Mouse (Mus musculus) intestine, embryonic 15.5 days (tissue): ENCODE results near the gene Wdr62. TPM values are rescaled to one million over a fixed set of nuclear protein-coding genes. Genes with fewer than 3 reads are reported as not detected.

ENCODE experiments used
- ATAC-seq: fragments of 200-750 bp; cut with Nextera tagmentation; 2 replicates; pipeline ENCODE4 v1.8.0; 2017; ENCODE audit warnings: moderate TSS enrichment, moderate library complexity
- H3K27ac ChIP-seq: fragments of 300-500 bp; sonication (generic); 2 replicates; pipeline ENCODE4 v1.5.1; 2015; ENCODE audit warnings: mild to moderate bottlenecking, inconsistent platforms
- H3K27me3 ChIP-seq: fragments of 300-500 bp; sonication (generic); replicated peaks from 2 replicates; pipeline ENCODE4 v1.6.1; 2015; ENCODE audit warnings: inconsistent platforms
- H3K36me3 ChIP-seq: fragments of 300-500 bp; sonication (generic); 2 replicates; pipeline ENCODE4 v1.6.1; 2015; ENCODE audit warnings: inconsistent platforms
- H3K4me1 ChIP-seq: fragments of 300-500 bp; sonication (generic); replicated peaks from 2 replicates; pipeline ENCODE4 v1.6.1; 2015; ENCODE audit warnings: inconsistent platforms
- H3K4me2 ChIP-seq: fragments of 300-500 bp; sonication (generic); replicated peaks from 2 replicates; pipeline ENCODE4 v1.6.1; 2015; ENCODE audit warnings: mild to moderate bottlenecking, inconsistent platforms
- H3K4me3 ChIP-seq: fragments of 300-500 bp; sonication (generic); replicated peaks from 2 replicates; pipeline ENCODE4 v1.5.1; 2015; ENCODE audit warnings: inconsistent platforms
- H3K9ac ChIP-seq: fragments of 300-500 bp; sonication (generic); 2 replicates; pipeline ENCODE4 v1.6.1; 2015; ENCODE audit warnings: inconsistent platforms
- H3K9me3 ChIP-seq: fragments of 300-500 bp; sonication (generic); 2 replicates; pipeline ENCODE4 v1.6.1; 2016; ENCODE audit warnings: inconsistent platforms
- WGBS: fragments of 180-500 bp; shearing (Covaris S2); methylation state at CpG from one replicate; pipeline ENCODE4 v1.1.7; 2015; 5-methylcytosine and 5-hydroxymethylcytosine counted together
- polyA plus RNA-seq: library from polyadenylated mRNA; unstranded; fragments of >200 nt; fragmentation: Nextera tagmentation; extraction: Ambion mirVana; gene quantifications from 2 replicates; pipeline ENCODE4 v1.2.1, GENCODE M21; 2015

Gene Wdr62
- polyA plus RNA-seq, 1 experiment from 2014 or later = 6.6 TPM

DNA sequence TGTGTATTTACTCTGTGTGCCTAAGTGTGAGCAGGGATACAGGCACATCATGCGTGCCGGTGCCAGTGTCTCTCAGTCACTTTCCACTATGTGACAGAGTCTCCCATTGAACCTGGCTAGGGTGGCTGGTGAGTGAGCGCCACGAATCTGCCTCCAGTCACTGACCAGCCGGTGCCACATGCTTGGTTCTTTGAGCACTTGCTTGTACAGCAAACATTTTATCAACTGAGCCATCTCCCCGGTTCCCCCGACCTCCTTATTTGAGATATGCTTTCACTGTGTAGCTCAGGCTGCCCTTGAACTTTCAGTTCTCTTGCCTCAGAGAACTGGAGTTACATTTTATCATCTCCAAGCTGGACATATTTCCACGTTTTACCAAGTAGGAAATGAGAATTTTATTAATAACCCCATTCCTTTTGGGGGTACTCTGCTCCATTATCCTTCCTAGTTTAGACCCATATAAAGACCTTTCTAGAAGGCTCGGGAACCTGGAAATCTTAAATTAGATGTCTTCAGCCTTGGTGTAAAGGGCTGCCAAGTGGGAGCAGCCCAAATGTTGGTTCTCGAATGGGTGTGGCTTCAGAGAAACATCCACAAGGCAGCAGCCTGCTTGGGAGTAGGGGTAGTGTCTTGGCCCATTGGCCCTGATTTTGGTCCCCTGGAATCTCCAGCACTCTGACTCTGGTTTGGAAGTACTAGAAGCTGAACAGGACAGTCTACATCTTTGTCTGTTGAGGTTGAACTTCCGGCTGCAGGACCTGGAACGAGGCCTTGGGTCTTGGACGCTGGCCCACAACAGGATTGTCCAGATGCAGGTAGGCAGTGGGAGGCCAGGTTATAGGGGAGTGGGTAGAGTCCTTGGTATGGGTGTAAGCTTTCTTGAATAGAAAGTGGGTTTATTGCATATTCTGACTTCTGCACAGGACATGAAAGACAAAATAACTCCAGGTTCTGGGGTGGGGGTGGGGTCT lies 35.6 kb upstream of the Wdr62 start:
- Histone ChIP-seq H3K4me3 (peak overlapping the region; percentile 47), H3K36me3 (no peaks in the 10 kb centered on the region), H3K4me1 (peaks cover 14% of the 10 kb centered on the region; the same call in 1 of the 2 replicates), H3K27ac (no peak overlapping the region), H3K9ac (peak overlapping the region; percentile 50), H3K9me3 (no peaks in the 10 kb centered on the region), H3K4me2 (peak overlapping the region; percentile 61), H3K27me3 (no peaks in the 10 kb centered on the region)
- 65% methylated on average over 13 of the region's 13 CpGs for WGBS
- no peak for ATAC-seq

DNA sequence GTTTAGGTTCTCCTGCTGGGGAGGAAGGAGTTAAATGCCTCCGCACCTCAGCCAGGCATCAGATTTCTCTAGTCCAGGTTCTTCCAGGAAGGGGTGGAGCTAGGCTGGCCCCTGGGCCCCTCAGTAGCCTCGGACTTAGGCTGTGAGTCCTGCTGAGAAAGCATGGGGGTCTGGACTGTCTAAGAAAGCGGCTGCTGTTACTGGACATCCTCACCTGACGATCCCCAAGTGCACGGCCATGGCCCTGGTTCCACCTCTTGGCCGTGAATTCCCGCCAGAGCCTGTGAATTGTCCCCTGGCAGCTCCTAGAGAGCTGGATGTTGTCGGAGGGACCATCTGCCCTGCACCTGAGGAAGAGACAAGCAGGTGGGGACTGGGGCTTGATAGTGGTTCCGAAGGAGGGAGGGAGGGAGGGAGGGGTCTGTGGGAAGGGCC lies 34.5 kb upstream of the Wdr62 start, which contains the start of gene Syne4:
Gene Syne4, plus strand, starts transcription at position 87 of the 435 bp plus-strand sequence.
- WGBS = 2% methylated on average over 9 of the region's 9 CpGs
- ATAC-seq = peak; percentile 81
- peak within 1 kb of the TSS; percentile 50 for H3K9ac ChIP-seq

DNA sequence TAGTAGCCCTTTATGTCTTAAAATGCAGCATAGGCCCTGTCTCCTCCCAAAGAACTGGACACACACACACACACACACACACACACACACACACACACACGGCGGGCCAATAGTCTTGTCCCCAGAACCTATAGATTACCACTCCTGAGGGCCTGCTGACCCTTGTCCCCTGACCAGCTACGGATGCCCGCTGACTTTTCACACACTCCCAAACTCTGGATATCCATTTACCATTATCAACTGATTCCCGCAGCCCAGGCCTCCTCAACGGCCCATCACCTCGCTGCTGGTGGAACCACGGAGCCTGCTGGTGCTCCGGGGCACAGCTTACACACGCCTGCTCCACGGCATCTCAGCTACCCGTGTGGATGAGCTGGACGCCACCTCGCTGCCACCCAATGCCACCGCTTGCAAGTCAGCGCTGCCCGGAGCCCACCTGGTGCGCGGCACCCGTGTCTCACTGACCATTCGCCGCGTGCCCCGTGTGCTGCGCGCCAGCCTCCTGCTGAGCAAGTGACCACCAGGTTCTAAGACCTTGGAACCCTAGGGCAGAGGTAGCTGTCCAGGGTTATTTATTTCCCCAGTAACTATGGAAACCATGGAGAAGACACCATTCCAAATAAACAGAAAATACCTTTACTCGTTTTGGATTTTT lies 33.6 kb upstream of the Wdr62 start:
- no peak for ATAC-seq
- no peak overlapping the region for H3K9ac ChIP-seq
- H3K36me3 ChIP-seq = no peaks in the 10 kb centered on the region
- WGBS = 50% methylated on average over 27 of the region's 27 CpGs
- no peak overlapping the region for H3K27ac ChIP-seq
- no peak overlapping the region for H3K4me2 ChIP-seq
- no peaks in the 10 kb centered on the region for H3K27me3 ChIP-seq
- no peaks in the 10 kb centered on the region for H3K9me3 ChIP-seq
- no peak overlapping the region for H3K4me3 ChIP-seq
- H3K4me1 ChIP-seq = peaks cover 17% of the 10 kb centered on the region

More for the DNA sequence above, 34.5 kb upstream of the Wdr62 start, which contains the start of gene Syne4:
- Histone ChIP-seq H3K9me3 (no peaks in the 10 kb centered on the region), H3K36me3 (no peaks in the 10 kb centered on the region), H3K27me3 (no peaks in the 10 kb centered on the region), H3K27ac (peak within 1 kb of the TSS; percentile 44; the same call in 1 of the 2 replicates), H3K4me1 (peaks cover 10% of the 10 kb centered on the region; the same call in 1 of the 2 replicates), H3K4me3 (peak within 1 kb of the TSS; percentile 47), H3K4me2 (peak within 1 kb of the TSS; percentile 61)

DNA sequence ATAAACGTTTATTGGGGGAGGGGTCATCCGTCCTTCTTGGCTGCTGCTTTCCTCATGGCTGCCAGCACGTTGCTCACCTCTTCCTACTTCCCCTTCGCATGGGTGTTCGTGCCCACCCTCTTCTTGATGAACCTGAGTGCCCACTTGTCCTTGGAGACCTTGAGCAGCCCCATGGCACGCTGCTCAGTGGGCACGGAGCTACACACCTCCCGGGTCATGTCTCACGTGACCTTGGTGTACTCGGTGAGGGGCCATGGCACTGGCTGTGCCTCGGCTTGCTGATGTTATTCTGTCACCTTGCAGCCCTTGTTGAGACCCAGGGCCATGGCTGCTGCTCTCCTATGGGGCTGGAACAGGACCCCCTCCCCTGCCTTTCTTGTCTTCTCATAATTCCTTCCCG lies 29.9 kb upstream of the Wdr62 start:
- Histone ChIP-seq H3K27me3 (no peaks in the 10 kb centered on the region), H3K9me3 (no peaks in the 10 kb centered on the region), H3K4me1 (peaks cover 18% of the 10 kb centered on the region), H3K4me2 (no peak overlapping the region), H3K4me3 (no peak overlapping the region), H3K36me3 (no peaks in the 10 kb centered on the region), H3K27ac (no peak overlapping the region), H3K9ac (no peak overlapping the region)
- WGBS = 82% methylated on average over 12 of the region's 12 CpGs
- no peak for ATAC-seq

DNA sequence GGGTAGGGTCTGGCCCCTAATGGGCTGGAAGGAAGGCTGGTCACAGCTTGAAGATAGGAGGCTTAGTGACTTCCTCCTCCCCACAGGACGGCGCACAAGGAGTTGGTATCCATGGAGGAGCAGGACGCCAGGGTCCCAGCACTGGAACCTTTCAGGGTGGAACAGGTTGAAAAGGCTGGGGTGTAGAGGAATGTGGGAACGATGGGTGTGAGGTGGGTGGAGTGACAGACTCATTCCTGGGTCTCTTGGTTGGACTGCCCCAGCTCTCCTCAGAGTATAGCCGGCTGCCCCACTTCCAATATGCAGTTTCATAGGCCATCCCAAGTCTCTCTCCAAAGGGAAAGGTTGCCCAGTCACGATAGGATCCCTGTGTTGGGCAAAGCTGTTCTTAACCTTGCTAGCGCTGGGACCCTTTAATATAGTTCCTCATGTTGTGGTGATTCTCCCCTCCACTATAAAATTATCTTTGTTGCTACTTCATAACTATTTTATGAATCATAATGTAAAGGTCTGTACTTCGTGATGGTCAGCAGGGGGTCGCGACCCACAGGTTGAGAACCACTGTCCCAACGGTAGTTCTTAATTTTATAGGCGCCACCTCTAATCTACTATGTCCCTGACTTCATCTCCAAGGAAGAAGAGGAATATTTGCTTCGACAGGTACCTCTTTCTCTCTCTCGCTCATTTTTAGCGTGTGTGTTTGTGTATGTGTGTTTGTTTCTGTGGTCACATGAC lies 29.3 kb upstream of the Wdr62 start:
- 59% methylated on average over 15 of the region's 15 CpGs for WGBS
- no peak overlapping the region for H3K27ac ChIP-seq
- no peaks in the 10 kb centered on the region for H3K36me3 ChIP-seq
- peak overlapping the region; percentile 51 for H3K9ac ChIP-seq
- no peaks in the 10 kb centered on the region for H3K9me3 ChIP-seq
- ATAC-seq = no peak
- H3K4me1 ChIP-seq = peaks cover 15% of the 10 kb centered on the region
- H3K27me3 ChIP-seq = no peaks in the 10 kb centered on the region
- H3K4me2 ChIP-seq = peak overlapping the region; percentile 84
- peak overlapping the region; percentile 66 for H3K4me3 ChIP-seq

DNA sequence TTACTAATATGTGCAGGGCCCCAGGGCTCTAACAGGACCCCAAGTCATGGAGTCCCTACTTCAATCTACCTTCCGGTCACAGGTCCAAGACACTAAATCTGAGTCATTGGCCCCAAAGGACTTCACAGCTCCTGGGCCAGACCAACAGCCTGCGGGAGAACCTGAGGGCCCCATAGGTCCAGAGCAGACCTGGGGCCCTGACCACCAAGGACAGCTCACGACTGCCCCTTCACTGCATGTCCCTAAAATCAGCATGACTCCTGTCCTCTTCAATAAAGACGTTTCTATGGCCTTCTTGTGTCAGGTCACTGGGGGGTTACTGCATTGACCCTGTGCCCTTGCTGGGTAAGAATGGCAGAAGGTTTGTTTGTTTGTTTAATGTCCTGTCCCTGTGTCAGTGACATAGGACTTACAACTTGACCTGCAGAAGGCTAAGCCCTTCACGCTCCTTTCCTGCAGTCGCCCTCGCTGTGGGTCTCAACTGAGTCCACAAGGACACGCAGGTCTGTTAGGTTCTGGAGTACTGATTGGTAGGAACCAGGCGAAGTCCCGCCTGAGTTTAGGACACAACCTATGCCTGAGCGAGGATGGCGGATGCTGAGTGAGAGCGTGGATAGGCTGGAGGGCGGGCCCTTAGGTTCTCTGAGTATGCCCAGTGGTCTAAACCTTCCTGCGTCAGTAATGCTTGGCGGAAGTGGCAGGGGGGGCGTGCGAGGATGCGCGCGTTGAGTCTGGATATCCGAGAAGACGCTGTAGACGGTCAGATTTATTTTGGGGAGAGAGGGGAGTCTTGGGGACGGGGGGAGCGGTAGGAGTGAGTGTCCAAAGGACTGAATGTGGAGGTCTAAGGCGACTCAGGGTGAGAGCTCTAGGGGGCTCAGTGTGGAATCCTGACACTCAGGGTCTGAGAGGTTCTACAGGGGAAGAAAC lies 28.1 kb upstream of the Wdr62 start, which contains the start of gene Alkbh6:
Gene Alkbh6, plus strand, starts transcription at position 642 of the 930 bp plus-strand sequence.
- peak within 1 kb of the TSS; percentile 66 for H3K4me3 ChIP-seq
- no peaks in the 10 kb centered on the region for H3K9me3 ChIP-seq
- peak within 1 kb of the TSS; percentile 51 for H3K9ac ChIP-seq
- 5% methylated on average over 27 of the region's 27 CpGs for WGBS
- no peaks in the 10 kb centered on the region for H3K36me3 ChIP-seq
- H3K27me3 ChIP-seq = no peaks in the 10 kb centered on the region
- H3K27ac ChIP-seq = peak within 1 kb of the TSS; percentile 54
- peak; percentile 100 for ATAC-seq
- peaks cover 12% of the 10 kb centered on the region for H3K4me1 ChIP-seq
- H3K4me2 ChIP-seq = peak within 1 kb of the TSS; percentile 84

DNA sequence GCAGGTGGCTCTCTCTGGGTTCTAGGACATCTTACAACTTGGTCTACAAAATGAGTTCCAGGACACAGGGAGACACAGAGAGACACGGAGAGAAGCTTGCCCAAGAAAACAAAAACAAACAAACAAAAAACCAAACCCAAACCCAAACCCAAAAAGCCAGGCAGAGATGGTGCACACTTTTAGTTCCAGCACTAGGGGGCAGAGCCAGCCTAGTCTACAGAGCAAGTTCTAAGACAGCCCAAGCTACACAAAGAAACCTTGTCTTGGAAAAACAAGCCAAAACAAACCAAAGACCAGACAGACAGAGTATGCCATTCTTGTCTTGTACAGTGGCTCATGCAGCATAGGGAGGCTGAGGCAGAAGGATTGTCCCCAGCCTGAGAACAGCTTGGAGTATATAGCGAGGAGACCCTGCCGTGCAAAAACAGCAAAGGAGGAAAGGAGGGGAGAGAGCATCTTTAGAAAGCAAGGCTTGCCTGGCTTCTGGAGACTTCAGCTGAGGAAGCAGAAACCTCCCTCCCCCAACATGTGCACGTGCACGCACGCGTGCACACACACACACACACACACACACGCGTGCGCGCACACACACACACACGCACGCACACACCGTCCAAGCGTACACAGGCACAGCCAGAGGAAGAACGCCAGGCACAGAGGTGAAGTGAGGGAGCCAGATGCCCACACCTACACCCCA lies 26.0 kb upstream of the Wdr62 start:
- H3K4me3 ChIP-seq = no peak overlapping the region
- no peaks in the 10 kb centered on the region for H3K9me3 ChIP-seq
- H3K27ac ChIP-seq = no peak overlapping the region
- no peak overlapping the region for H3K4me2 ChIP-seq
- no peaks in the 10 kb centered on the region for H3K27me3 ChIP-seq
- peaks cover 5% of the 10 kb centered on the region; the same call in 1 of the 2 replicates for H3K36me3 ChIP-seq
- no peak for ATAC-seq
- peaks cover 12% of the 10 kb centered on the region for H3K4me1 ChIP-seq
- H3K9ac ChIP-seq = no peak overlapping the region
- 91% methylated on average over 16 of the region's 16 CpGs for WGBS

DNA sequence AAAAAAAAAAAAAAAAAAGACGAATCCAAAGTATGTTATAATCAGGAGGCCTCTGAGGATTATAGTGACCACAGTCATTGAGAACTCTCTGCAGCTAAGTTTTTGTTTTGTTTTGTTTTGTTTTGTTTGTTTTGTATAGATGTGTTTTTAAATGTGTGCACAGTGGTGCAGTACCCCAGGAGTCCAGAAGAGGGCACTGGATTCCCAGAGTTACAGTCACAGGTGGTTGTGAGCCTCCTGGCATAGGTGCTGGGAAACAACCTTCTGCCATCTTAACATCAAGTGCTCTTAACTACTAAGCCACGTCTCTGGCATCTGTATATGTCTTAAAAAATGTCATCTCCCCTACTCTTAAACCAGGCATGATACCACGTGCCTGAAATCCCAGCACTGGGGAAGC lies 20.7 kb upstream of the Wdr62 start:
- H3K36me3 ChIP-seq = peaks cover 9% of the 10 kb centered on the region
- no peak overlapping the region for H3K4me3 ChIP-seq
- no peaks in the 10 kb centered on the region for H3K27me3 ChIP-seq
- WGBS = 58% methylated on average over 3 of the region's 3 CpGs
- H3K4me2 ChIP-seq = no peak overlapping the region
- H3K9ac ChIP-seq = no peak overlapping the region
- no peaks in the 10 kb centered on the region for H3K9me3 ChIP-seq
- ATAC-seq = no peak
- H3K27ac ChIP-seq = no peak overlapping the region
- H3K4me1 ChIP-seq = no peaks in the 10 kb centered on the region

DNA sequence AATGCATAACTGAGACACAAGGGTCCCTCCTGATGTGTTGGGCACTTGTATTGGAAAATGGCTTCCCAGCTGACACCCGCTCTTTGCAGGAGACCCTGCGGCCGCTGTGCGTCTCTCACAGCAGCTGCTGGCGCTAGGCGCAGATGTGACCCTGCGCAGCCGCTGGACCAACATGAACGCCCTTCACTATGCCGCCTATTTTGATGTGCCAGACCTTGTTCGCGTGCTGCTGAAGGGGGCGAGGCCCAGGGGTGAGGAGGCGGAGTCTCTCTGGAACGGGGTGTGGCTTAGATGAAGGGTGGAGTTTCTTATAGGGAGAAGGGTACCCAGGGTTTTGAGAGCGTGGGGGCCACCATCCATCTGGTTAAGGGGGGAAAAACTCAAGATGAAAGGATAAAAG lies 17.0 kb upstream of the Wdr62 start:
- Histone ChIP-seq H3K27me3 (no peaks in the 10 kb centered on the region), H3K4me3 (no peak overlapping the region), H3K4me1 (no peaks in the 10 kb centered on the region), H3K9ac (no peak overlapping the region), H3K9me3 (no peaks in the 10 kb centered on the region), H3K27ac (no peak overlapping the region), H3K36me3 (peaks cover 9% of the 10 kb centered on the region), H3K4me2 (no peak overlapping the region)
- 80% methylated on average over 16 of the region's 16 CpGs for WGBS
- 0 out of 2 replicates have a peak, but pooled peaks have one; percentile 32 for ATAC-seq

DNA sequence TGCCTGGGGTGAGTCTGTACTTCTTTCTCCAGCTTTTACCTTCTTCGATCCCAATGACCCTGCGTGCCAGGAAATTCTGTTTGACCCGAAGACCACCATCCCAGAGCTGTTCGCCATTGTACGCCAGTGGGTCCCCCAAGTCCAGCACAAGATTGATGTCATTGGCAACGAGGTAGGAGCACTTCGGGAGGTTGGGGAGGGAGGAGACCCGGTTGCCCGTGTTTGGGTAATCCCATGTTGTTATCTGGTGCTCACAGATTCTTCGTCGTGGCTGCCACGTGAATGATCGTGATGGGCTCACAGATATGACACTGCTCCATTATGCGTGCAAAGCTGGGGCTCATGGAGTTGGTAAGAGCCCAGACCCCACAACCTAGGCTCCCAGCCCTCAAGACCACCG lies 16.6 kb upstream of the Wdr62 start:
- Histone ChIP-seq H3K27ac (no peak overlapping the region), H3K9me3 (no peaks in the 10 kb centered on the region), H3K36me3 (peaks cover 6% of the 10 kb centered on the region), H3K4me1 (0 out of 2 replicates have a peak, but pooled peaks cover 2% of the 10 kb centered on the region), H3K4me2 (no peak overlapping the region), H3K4me3 (no peak overlapping the region), H3K27me3 (no peaks in the 10 kb centered on the region), H3K9ac (no peak overlapping the region)
- ATAC-seq = no peak
- 92% methylated on average over 15 of the region's 15 CpGs for WGBS
